ENCODE assay signal across 17 mouse cellular contexts in genomic region chr7:62351266-62351665, GRCm38 (mm10). TPM values are rescaled to one million over a fixed set of nuclear protein-coding genes. Genes with fewer than 3 reads are reported as not detected.
DNase-seq lines count a peak whose midpoint lies in the region; ATAC-seq and TF ChIP-seq lines count a peak whose summit lies in the region.
"Had no signal": no experiment of that assay in that cellular context is flagged by ENCODE, and none has a peak within 500 bp of the region (broad histone marks: within the 10 kb centered on the region; RNA-seq: fewer than 3 reads in every experiment).

No protein-coding gene starts in this region.

- no peak for TF ChIP-seq POLR2A in thymus, adult 2 months (IDR thresholded peaks at IDR 0.05; ENCODE audit: control insufficient read depth, extremely low read depth, insufficient read depth, low read length, poor library complexity)

- no peaks in the 10 kb centered on the region for H3K36me3 ChIP-seq in hindbrain, embryonic 14.5 days (replicated peaks; ENCODE audit: control insufficient read depth, insufficient read depth)
- H3K36me3 ChIP-seq in hindbrain, embryonic 16.5 days (ENCODE audit: control insufficient read depth, insufficient read depth, low read length), result no peaks in the 10 kb centered on the region
- H3K36me3 ChIP-seq in midbrain, embryonic 11.5 days (ENCODE audit: control insufficient read depth, insufficient read depth, low read length), result no peaks in the 10 kb centered on the region
- H3K36me3 ChIP-seq in thymus, adult 2 months (ENCODE audit: control insufficient read depth, insufficient read depth, low read length), result no peaks in the 10 kb centered on the region
- H3K36me3 ChIP-seq in kidney, embryonic 14.5 days (ENCODE audit: control insufficient read depth, insufficient read depth, low read length), result no peaks in the 10 kb centered on the region

- peaks cover 9% of the 10 kb centered on the region; the same call in 1 of the 2 replicates for H3K9me3 ChIP-seq in hindbrain, embryonic 14.5 days (ENCODE audit: control insufficient read depth, low read length)
- H3K9me3 ChIP-seq in hindbrain, embryonic 16.5 days (ENCODE audit: control insufficient read depth, low read length), result peaks cover 9% of the 10 kb centered on the region
- H3K9me3 ChIP-seq in midbrain, embryonic 11.5 days (ENCODE audit: control insufficient read depth, low read length), result 0 out of 2 replicates have a peak, but pooled peaks cover 2% of the 10 kb centered on the region
- 0 out of 2 replicates have a peak, but pooled peaks cover 3% of the 10 kb centered on the region for H3K9me3 ChIP-seq in kidney, embryonic 14.5 days (ENCODE audit: control insufficient read depth, low read length)

- DNase-seq in hindbrain, embryonic 14.5 days (ENCODE audit: low spot score), result no peak
- peak; percentile 4 for DNase-seq in right cerebral cortex, postnatal 14 days
- no peak for DNase-seq in right cerebral cortex, postnatal 36 days (ENCODE audit: low spot score in 2 of 2)
- DNase-seq in midbrain, embryonic 11.5 days (ENCODE audit: low spot score, missing footprints), result peak; percentile 26
- no peak for DNase-seq in thymus, adult 2 months
- DNase-seq: cerebellum, adult 8-10 months; gastrocnemius, adult 2 months; heart, adult 18-20 months; heart, postnatal 10 days; kidney, postnatal 36 days had no signal

- H3K4me3 ChIP-seq in hindbrain, embryonic 14.5 days (replicated peaks; ENCODE audit: low read length), result no peak overlapping the region
- H3K4me3 ChIP-seq in hindbrain, embryonic 16.5 days (ENCODE audit: low read length), result no peak overlapping the region
- no peak overlapping the region for H3K4me3 ChIP-seq in midbrain, embryonic 11.5 days (ENCODE audit: low read depth, low read length)
- H3K4me3 ChIP-seq in thymus, adult 2 months (ENCODE audit: control insufficient read depth, insufficient read depth, low read length), result no peak overlapping the region
- no peak overlapping the region for H3K4me3 ChIP-seq in kidney, embryonic 14.5 days (ENCODE audit: low read length)
- H3K4me3 ChIP-seq: gastrocnemius, adult 2 months; left cerebral cortex, adult 2 months; megakaryocyte, embryonic 14.5 days had no signal

- peak overlapping the region; percentile 5; the same call in 1 of the 2 replicates for H3K4me2 ChIP-seq in hindbrain, embryonic 14.5 days (replicated peaks)
- H3K4me2 ChIP-seq in hindbrain, embryonic 16.5 days (ENCODE audit: low read length), result no peak overlapping the region; the same call in 1 of the 2 replicates
- no peak overlapping the region for H3K4me2 ChIP-seq in midbrain, embryonic 11.5 days
- no peak overlapping the region for H3K4me2 ChIP-seq in kidney, embryonic 14.5 days (replicated peaks; ENCODE audit: low read depth, low read length)
- H3K4me2 ChIP-seq: liver, embryonic 11.5 days had no signal

- no peak overlapping the region for H3K9ac ChIP-seq in hindbrain, embryonic 14.5 days
- H3K9ac ChIP-seq in hindbrain, embryonic 16.5 days (ENCODE audit: low read depth, low read length), result no peak overlapping the region
- H3K9ac ChIP-seq in midbrain, embryonic 11.5 days (ENCODE audit: low read length), result no peak overlapping the region
- H3K9ac ChIP-seq in kidney, embryonic 14.5 days (ENCODE audit: low read depth, low read length), result no peak overlapping the region

- H3K27ac ChIP-seq in hindbrain, embryonic 14.5 days, result 0 out of 2 replicates have a peak overlapping the region, but pooled peaks have one; percentile 2
- H3K27ac ChIP-seq in hindbrain, embryonic 16.5 days (ENCODE audit: low read depth, low read length), result no peak overlapping the region
- no peak overlapping the region for H3K27ac ChIP-seq in midbrain, embryonic 11.5 days (ENCODE audit: low read depth, low read length)
- no peak overlapping the region for H3K27ac ChIP-seq in thymus, adult 2 months (ENCODE audit: control insufficient read depth, insufficient read depth, low read length)
- H3K27ac ChIP-seq in kidney, embryonic 14.5 days (ENCODE audit: low read depth, low read length), result no peak overlapping the region
- H3K27ac ChIP-seq: gastrocnemius, adult 2 months; left cerebral cortex, adult 2 months had no signal

- no peaks in the 10 kb centered on the region for H3K27me3 ChIP-seq in hindbrain, embryonic 14.5 days (ENCODE audit: control insufficient read depth, insufficient read depth, low read length)
- H3K27me3 ChIP-seq in hindbrain, embryonic 16.5 days (replicated peaks; ENCODE audit: control insufficient read depth, insufficient read depth, low read length), result no peaks in the 10 kb centered on the region
- H3K27me3 ChIP-seq in midbrain, embryonic 11.5 days (ENCODE audit: control insufficient read depth, insufficient read depth, low read length), result no peaks in the 10 kb centered on the region
- H3K27me3 ChIP-seq in thymus, adult 2 months (ENCODE audit: control insufficient read depth, insufficient read depth, low read length), result no peaks in the 10 kb centered on the region
- H3K27me3 ChIP-seq in kidney, embryonic 14.5 days (ENCODE audit: control insufficient read depth, insufficient read depth, low read length), result no peaks in the 10 kb centered on the region

- WGBS in hindbrain, embryonic 14.5 days, result 45% methylated on average over 8 of the region's 8 CpGs
- 38% methylated on average over 8 of the region's 8 CpGs for WGBS in hindbrain, embryonic 16.5 days
- WGBS in midbrain, embryonic 11.5 days, result 46% methylated on average over 8 of the region's 8 CpGs
- WGBS in thymus, adult 2 months, result 65% methylated on average over 8 of the region's 8 CpGs
- 67% methylated on average over 8 of the region's 8 CpGs for WGBS in kidney, embryonic 14.5 days

- no peak for ATAC-seq in hindbrain, embryonic 14.5 days (ENCODE audit: low FRiP score)
- ATAC-seq in hindbrain, embryonic 16.5 days, result no peak
- ATAC-seq in midbrain, embryonic 11.5 days (ENCODE audit: low FRiP score), result no peak
- ATAC-seq in kidney, embryonic 14.5 days (ENCODE audit: low FRiP score, low TSS enrichment), result no peak
- ATAC-seq: intestine, embryonic 16.5 days; lung, postnatal 0 days had no signal

- no peak for TF ChIP-seq CTCF in thymus, adult 2 months (IDR thresholded peaks at IDR 0.05; ENCODE audit: borderline replicate concordance, control insufficient read depth, extremely low read depth, insufficient read depth, low read length, poor library complexity)

- H3K4me1 ChIP-seq in hindbrain, embryonic 14.5 days (replicated peaks; ENCODE audit: control insufficient read depth, insufficient read depth, low read length), result peaks cover 10% of the 10 kb centered on the region; the same call in 1 of the 2 replicates
- peaks cover 2% of the 10 kb centered on the region; the same call in 1 of the 2 replicates for H3K4me1 ChIP-seq in hindbrain, embryonic 16.5 days (ENCODE audit: control insufficient read depth, insufficient read depth, low read depth, low read length)
- peaks cover 4% of the 10 kb centered on the region; the same call in 1 of the 2 replicates for H3K4me1 ChIP-seq in midbrain, embryonic 11.5 days (ENCODE audit: control insufficient read depth, insufficient read depth, low read length)
- no peaks in the 10 kb centered on the region for H3K4me1 ChIP-seq in thymus, adult 2 months (replicated peaks; ENCODE audit: control insufficient read depth, insufficient read depth, low read length)
- no peaks in the 10 kb centered on the region for H3K4me1 ChIP-seq in kidney, embryonic 14.5 days (ENCODE audit: control insufficient read depth, insufficient read depth, low read length)

RNA-seq across cellular contexts. Expression of gene Ndn, which starts 4.9 kb away (rescaled TPM):
- polyA plus RNA-seq in hindbrain, embryonic 14.5 days (2014; fragmentation: Nextera tagmentation; extraction: Ambion mirVana), result 536 and 618 TPM in 2 replicates
- polyA plus RNA-seq in hindbrain, embryonic 16.5 days (2015; fragmentation: Nextera tagmentation; extraction: Ambion mirVana), result 620 and 640 TPM in 2 replicates
- polyA plus RNA-seq in midbrain, embryonic 11.5 days (2014; fragmentation: Nextera tagmentation; extraction: Ambion mirVana), result 181 and 185 TPM in 2 replicates
- polyA plus RNA-seq in thymus, adult 2 months (2012; rRNA removed), result 1.6 and 1.9 TPM in 2 replicates
- 75.1 and 78.4 TPM in 2 replicates for polyA plus RNA-seq in kidney, embryonic 14.5 days (2014; fragmentation: Nextera tagmentation; extraction: Ambion mirVana)

RNA-seq across cellular contexts. Expression of gene Magel2, which starts 25.5 kb away (rescaled TPM):
- polyA plus RNA-seq in hindbrain, embryonic 14.5 days (2014; fragmentation: Nextera tagmentation; extraction: Ambion mirVana), result 17.2 and 17.6 TPM in 2 replicates
- 13.7 and 18.9 TPM in 2 replicates for polyA plus RNA-seq in hindbrain, embryonic 16.5 days (2015; fragmentation: Nextera tagmentation; extraction: Ambion mirVana)
- 8.6 and 9.6 TPM in 2 replicates for polyA plus RNA-seq in midbrain, embryonic 11.5 days (2014; fragmentation: Nextera tagmentation; extraction: Ambion mirVana)
- polyA plus RNA-seq in thymus, adult 2 months (2012; rRNA removed), result 0.23 and 0.27 TPM in 2 replicates
- 0.39 and 0.84 TPM in 2 replicates for polyA plus RNA-seq in kidney, embryonic 14.5 days (2014; fragmentation: Nextera tagmentation; extraction: Ambion mirVana)

Comparison
In these comparisons a context has a peak if more than half of its experiments do, and no peak if none do; other contexts are left out.
1. DNase-seq: peak in right cerebral cortex, postnatal 14 days (single experiment) and midbrain, embryonic 11.5 days (single experiment); none in hindbrain, embryonic 14.5 days (single experiment), right cerebral cortex, postnatal 36 days (0 of 2) and thymus, adult 2 months (single experiment).
2. RNA of gene Ndn, which starts 4.9 kb away (polyA plus RNA-seq): 620 to 640 TPM in hindbrain, embryonic 16.5 days, 536 to 618 TPM in hindbrain, embryonic 14.5 days, 181 to 185 TPM in midbrain, embryonic 11.5 days and 75.1 to 78.4 TPM in kidney, embryonic 14.5 days; 1.6 to 1.9 TPM in thymus, adult 2 months; every median in the first group is over 10 times any median in the second.